Mouse (Mus musculus) subcutaneous adipose tissue, adult 2 months (tissue): ENCODE data around the gene Sh2d1b1. TPM values are rescaled to one million over a fixed set of nuclear protein-coding genes. Genes with fewer than 3 reads are reported as not detected.

Source experiments
- polyA plus RNA-seq: library from polyadenylated mRNA; depleted of rRNA; stranded (reverse); fragments of >200 nt; gene quantifications from 2 replicates; pipeline ENCODE4 v1.2.3, GENCODE M21; 2012; ENCODE audit warnings: low replicate concordance; rRNA removed

Gene Sh2d1b1
- polyA plus RNA-seq, result 0.26 and 1.3 TPM in 2 replicates

DNA sequence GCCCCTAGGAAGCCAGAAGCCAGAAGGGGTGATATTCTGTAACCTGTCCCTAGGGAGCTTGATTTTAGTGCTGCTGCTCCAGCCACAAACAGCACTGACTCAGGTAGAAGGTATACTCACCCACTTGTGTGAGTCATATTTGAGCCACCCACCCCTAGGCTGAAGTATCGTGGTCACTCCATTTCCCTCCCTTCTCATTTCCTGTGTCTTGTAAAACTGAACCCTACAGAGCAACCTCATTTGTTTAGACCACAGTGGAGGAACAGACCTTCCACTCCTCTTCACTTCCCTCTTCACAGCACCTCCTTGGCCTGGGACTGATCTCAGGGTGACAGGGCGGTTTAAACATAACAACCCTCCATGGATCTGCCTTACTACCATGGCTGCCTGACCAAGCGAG lies at the start of gene Sh2d1b1:
Gene Sh2d1b1, plus strand, starts transcription at position 305 of the 400 bp plus-strand sequence.

DNA sequence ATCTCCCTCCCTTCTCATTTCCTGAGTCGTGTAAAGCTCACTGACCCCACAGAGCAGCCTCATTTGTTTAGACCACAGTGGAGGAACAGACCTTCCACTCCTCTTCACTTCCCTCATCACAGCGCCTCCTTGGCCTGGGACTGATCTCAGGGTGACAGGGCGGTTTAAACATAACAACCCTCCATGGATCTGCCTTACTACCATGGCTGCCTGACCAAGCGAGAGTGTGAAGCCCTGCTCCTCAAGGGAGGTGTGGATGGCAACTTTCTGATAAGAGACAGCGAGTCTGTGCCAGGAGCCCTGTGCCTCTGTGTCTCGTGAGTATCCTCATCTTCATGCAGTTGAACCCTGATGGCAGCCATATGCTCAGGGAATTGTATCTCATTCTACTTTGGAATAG lies 44.4 kb upstream of the Sh2d1b1 start, which contains the start of gene Sh2d1b2:
Gene Sh2d1b2, plus strand, starts transcription at position 62 of the 400 bp plus-strand sequence.

DNA sequence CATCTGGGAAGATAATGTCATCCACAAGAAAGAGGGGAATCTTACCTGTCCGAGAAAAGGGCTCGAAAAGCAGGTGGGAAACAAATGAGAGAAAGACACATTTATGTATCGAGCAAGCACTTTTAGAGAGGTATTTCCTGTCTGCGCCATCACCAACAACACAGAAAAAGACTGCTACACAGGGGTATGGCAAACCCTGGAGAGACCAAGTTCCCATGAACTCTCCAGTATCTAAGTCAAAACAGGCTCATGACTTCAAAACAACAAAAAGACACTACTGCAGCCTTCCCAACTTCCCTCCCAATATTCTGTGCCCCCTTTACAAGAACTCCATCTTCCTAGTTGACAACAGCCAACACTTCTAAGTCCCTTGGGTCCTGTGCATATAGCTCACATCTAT lies 29.1 kb downstream of the Sh2d1b1 start, which contains the start of gene Gm7694:
Gene Gm7694, minus strand, starts transcription at position 101 of the 400 bp plus-strand sequence.

DNA sequence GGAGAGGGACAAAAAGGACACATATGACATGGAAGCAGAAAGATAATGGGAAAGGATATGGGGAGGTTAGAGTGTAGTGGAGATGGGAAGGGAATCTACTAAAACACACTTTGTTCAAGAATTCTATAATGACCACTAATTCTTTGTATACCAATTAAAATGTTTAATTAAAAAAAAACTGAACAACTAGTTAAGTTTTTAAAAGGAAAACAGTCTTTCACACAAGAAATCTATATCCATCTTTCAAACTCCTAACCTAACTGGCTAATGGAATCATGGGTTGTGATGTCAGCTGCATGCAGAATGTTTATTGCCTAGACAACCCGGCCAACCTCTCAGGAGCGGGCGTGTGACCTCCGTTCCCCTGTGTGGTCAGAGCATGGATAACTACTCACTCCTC lies 31.4 kb downstream of the Sh2d1b1 start, which contains the start of gene Spata46:
Gene Spata46, plus strand, starts transcription at position 301 of the 400 bp plus-strand sequence.

Other genes starting within 250 kb of the Sh2d1b1 start
- 42.5 and 91.1 TPM in 2 replicates for gene Ddr2, start 166.6 kb upstream of the Sh2d1b1 start, polyA plus RNA-seq
- gene Uap1, start 102.4 kb upstream of the Sh2d1b1 start, polyA plus RNA-seq, result 24.8 and 45.5 TPM in 2 replicates
- gene Uhmk1, start 61.9 kb upstream of the Sh2d1b1 start, polyA plus RNA-seq, result 16.0 and 16.1 TPM in 2 replicates
- 0.04 and 0.31 TPM in 2 replicates for gene Sh2d1b2, start 44.6 kb upstream of the Sh2d1b1 start, polyA plus RNA-seq
- gene Gm7694, start 29.0 kb downstream of the Sh2d1b1 start, polyA plus RNA-seq, result 8.6 and 8.8 TPM in 2 replicates
- gene Spata46, start 31.5 kb downstream of the Sh2d1b1 start, polyA plus RNA-seq, result not detected in 2 replicates